Mouse (Mus musculus): ENCODE measurements around the gene Creg1.

DNA sequence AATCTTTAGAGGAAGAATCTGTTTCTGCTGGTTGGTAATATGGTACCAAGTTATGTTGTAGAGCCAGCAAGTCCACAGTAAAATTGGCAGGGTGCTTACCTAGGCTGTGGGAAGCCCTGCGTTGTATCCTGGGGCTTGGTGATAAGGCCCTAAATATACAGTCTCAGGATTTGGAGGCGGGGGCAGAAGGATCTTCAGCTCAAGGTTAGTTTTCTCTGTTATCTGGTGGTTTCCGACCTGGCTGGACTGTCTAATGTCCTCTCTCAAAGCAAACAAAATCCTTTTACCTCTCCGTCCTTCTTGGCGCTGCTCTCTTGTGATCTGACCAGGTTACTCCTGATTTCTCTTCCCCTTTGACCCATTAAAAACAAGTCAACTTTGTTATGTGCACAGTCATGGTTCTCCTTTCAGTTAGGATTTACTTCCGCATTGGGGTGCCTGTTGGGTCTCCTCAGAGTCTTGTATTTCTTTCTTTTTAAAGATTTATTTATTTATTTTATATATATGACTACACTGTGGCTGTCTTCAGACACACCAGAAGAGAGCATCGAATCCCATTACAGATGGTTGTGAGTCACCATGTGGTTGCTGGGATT lies 2.8 kb downstream of the Creg1 start:
- no peak for TF ChIP-seq CTCF (conservative IDR thresholded peaks at IDR 0.05; ENCODE audit: low read length)
- no peak for TF ChIP-seq NANOG (IDR thresholded peaks at IDR 0.05; ENCODE audit: borderline replicate concordance, low read length)
